Mouse (Mus musculus) kidney, embryonic 14.5 days (tissue): ENCODE measurements at regions not wholly inside any gene's neighbourhood (a gene's known extent, or its start where the extent isn't known, plus 50 kb on each side); places are given as distances from the start of the nearest gene placed in this dataset.

Experiments used
- ATAC-seq: fragments of 200-750 bp; cut with Nextera tagmentation; 2 replicates; pipeline ENCODE4 v1.8.0; 2017; ENCODE audit warnings: moderate number of reproducible peaks, mild to moderate bottlenecking, moderate TSS enrichment, moderate library complexity; ENCODE audit not compliant: low FRiP score, low TSS enrichment
- H3K27ac ChIP-seq: fragments of 300-500 bp; sonication (generic); 2 replicates; pipeline ENCODE4 v1.5.1; 2014; ENCODE audit warnings: low read depth, mild to moderate bottlenecking, low read length, moderate library complexity, mixed read lengths
- H3K27me3 ChIP-seq: fragments of 300-500 bp; sonication (generic); 2 replicates; pipeline ENCODE4 v1.6.1; 2014; ENCODE audit warnings: mild to moderate bottlenecking, low read length; ENCODE audit not compliant: control insufficient read depth, insufficient read depth
- H3K36me3 ChIP-seq: fragments of 300-500 bp; sonication (generic); 2 replicates; pipeline ENCODE4 v1.6.1; 2014; ENCODE audit warnings: low read length, mixed read lengths; ENCODE audit not compliant: control insufficient read depth, insufficient read depth
- H3K4me1 ChIP-seq: fragments of 300-500 bp; sonication (generic); 2 replicates; pipeline ENCODE4 v1.6.1; 2014; ENCODE audit warnings: low read length, mixed read lengths; ENCODE audit not compliant: control insufficient read depth, insufficient read depth
- H3K4me2 ChIP-seq: fragments of 300-500 bp; sonication (generic); replicated peaks from 2 replicates; pipeline ENCODE4 v1.6.1; 2014; ENCODE audit warnings: low read depth, mild to moderate bottlenecking, low read length
- H3K4me3 ChIP-seq: fragments of 300-500 bp; sonication (generic); 2 replicates; pipeline ENCODE4 v1.5.1; 2014; ENCODE audit warnings: mild to moderate bottlenecking, low read length
- H3K9ac ChIP-seq: fragments of 300-500 bp; sonication (generic); 2 replicates; pipeline ENCODE4 v1.6.1; 2014; ENCODE audit warnings: low read depth, mild to moderate bottlenecking, low read length, moderate library complexity
- H3K9me3 ChIP-seq: fragments of 300-500 bp; sonication (generic); 2 replicates; pipeline ENCODE4 v1.6.1; 2016; ENCODE audit warnings: low read length; ENCODE audit not compliant: control insufficient read depth
- WGBS: fragments of 180-500 bp; shearing (Covaris S2); extraction: QIAGEN DNeasy Blood & Tissue Kit; methylation state at CpG from one replicate; pipeline ENCODE4 v1.1.7; 2014; 5-methylcytosine and 5-hydroxymethylcytosine counted together

DNA sequence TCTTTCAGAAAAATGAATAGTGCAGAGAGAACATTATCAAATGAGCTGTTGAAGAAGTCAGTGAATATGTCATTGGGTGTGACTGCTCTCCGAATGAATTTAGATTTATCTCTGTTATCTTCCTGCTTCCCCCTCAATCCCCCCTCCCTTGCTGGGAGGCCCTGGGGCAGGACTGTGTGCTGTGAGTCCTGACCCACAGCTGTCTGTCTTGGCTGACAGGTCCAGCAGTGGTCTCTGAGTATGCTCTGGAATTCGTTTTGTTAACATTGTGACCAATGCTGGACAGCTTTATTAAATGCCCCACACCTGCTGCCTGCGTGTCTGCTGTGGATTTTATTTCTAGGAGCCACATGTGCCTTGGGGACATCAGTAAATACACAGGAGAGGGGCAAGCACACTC is 314.2 kb downstream of the Insc start:
- H3K27ac ChIP-seq, result no peak overlapping the region
- H3K9ac ChIP-seq, result no peak overlapping the region
- H3K4me2 ChIP-seq, result no peak overlapping the region
- no peaks in the 10 kb centered on the region for H3K27me3 ChIP-seq
- H3K9me3 ChIP-seq, result no peaks in the 10 kb centered on the region
- WGBS, result 18% methylated on average over 3 of the region's 3 CpGs
- no peaks in the 10 kb centered on the region for H3K36me3 ChIP-seq
- no peaks in the 10 kb centered on the region for H3K4me1 ChIP-seq
- H3K4me3 ChIP-seq, result no peak overlapping the region
- no peak for ATAC-seq

DNA sequence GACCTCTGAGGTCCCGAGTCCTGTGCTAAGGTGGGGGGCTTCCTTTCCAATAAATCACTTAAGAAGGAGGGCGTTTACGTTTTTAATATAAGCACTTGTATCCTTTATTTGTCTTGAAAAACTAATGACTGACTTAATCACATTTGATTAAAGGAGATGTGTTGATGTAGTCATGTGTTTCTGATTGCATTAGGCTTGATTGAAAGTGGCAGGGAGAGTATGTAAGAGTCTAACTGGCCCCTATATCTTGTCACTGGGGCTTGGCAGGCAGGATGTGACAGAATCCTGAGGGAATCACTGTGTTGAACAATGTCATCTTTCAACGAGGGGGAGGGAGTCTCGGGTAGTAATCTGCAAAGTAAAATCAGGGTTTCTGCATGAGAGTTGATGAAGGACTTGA is 316.7 kb downstream of the Insc start:
- Histone ChIP-seq H3K4me1 (no peaks in the 10 kb centered on the region), H3K36me3 (no peaks in the 10 kb centered on the region), H3K9me3 (no peaks in the 10 kb centered on the region), H3K9ac (no peak overlapping the region), H3K27ac (no peak overlapping the region), H3K4me2 (no peak overlapping the region), H3K4me3 (no peak overlapping the region), H3K27me3 (no peaks in the 10 kb centered on the region)
- 54% methylated on average over 5 of the region's 5 CpGs for WGBS
- no peak for ATAC-seq

DNA sequence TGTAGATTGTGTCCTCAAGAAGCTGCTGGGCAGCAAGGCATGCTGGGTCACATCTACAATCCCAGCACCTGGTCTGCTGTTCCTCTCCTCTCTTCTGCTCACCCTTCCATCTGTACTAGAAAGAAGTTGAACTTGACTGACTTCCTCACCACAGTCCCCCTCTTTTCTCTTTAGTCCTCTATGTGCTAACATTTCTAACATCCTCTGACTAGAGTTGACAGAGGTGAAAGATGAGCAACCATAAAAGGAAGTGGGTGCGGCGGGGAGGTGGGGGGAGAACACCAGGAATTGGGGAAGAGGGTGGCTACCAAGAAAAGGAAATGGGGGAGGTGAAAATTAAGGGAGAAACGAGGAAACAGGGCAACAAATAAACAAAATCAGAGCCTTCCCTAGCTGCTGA is 319.3 kb downstream of the Insc start:
- 45% methylated on average over 3 of the region's 3 CpGs for WGBS
- H3K4me3 ChIP-seq, result no peak overlapping the region
- H3K27me3 ChIP-seq, result no peaks in the 10 kb centered on the region
- no peak overlapping the region for H3K9ac ChIP-seq
- no peaks in the 10 kb centered on the region for H3K4me1 ChIP-seq
- H3K36me3 ChIP-seq, result no peaks in the 10 kb centered on the region
- H3K27ac ChIP-seq, result no peak overlapping the region
- H3K9me3 ChIP-seq, result no peaks in the 10 kb centered on the region
- H3K4me2 ChIP-seq, result no peak overlapping the region
- ATAC-seq, result no peak

DNA sequence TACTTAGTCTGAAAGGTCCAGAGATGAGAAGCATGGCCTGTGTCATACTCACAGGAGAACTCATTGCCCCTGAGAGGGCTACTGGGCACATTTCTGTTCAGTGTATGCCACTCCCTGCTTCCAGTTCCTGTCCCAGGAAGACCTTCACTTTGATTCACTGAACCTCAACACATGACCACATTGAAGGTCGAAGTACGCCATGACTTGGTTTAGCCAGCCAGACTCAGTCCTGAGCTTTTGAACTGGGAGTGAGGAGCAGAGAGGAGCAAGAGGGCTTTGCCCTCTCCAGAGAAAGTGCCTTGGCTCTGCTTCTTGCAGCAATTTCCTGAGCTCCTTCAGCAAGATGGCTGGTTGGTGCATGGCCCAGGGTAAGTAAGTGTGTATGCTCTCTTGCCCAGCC is 324.1 kb downstream of the Insc start:
- no peak overlapping the region for H3K4me2 ChIP-seq
- H3K36me3 ChIP-seq, result no peaks in the 10 kb centered on the region
- H3K27me3 ChIP-seq, result no peaks in the 10 kb centered on the region
- no peak for ATAC-seq
- no peaks in the 10 kb centered on the region for H3K4me1 ChIP-seq
- no peak overlapping the region for H3K27ac ChIP-seq
- no peak overlapping the region for H3K4me3 ChIP-seq
- 83% methylated on average over 2 of the region's 2 CpGs for WGBS
- H3K9me3 ChIP-seq, result no peaks in the 10 kb centered on the region
- no peak overlapping the region for H3K9ac ChIP-seq

DNA sequence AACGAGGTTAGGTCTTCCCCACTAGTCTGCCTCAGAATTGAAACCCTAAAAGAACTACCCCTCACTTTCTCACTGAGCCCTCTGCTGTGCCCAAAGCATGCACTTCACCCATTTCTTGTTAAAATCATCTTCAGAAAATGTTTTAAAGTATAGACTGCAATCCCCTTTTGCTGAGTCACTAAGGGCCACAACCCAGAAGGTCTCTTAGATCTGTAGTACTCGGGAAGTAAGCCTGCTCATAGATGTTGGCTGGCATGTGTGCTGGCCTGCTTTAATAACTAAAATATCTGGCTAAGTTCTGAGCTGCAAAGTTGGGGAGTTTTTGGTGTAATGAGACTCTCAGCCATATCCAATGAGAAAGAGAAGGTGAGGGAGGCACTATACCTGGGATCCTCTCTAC is 329.9 kb downstream of the Insc start:
- H3K4me3 ChIP-seq, result no peak overlapping the region
- no peak overlapping the region for H3K27ac ChIP-seq
- no peak overlapping the region for H3K9ac ChIP-seq
- no peaks in the 10 kb centered on the region for H3K4me1 ChIP-seq
- no peak overlapping the region for H3K4me2 ChIP-seq
- H3K27me3 ChIP-seq, result no peaks in the 10 kb centered on the region
- ATAC-seq, result no peak
- WGBS, result 84% methylated on average over 2 of the region's 2 CpGs
- no peaks in the 10 kb centered on the region for H3K36me3 ChIP-seq
- H3K9me3 ChIP-seq, result no peaks in the 10 kb centered on the region

DNA sequence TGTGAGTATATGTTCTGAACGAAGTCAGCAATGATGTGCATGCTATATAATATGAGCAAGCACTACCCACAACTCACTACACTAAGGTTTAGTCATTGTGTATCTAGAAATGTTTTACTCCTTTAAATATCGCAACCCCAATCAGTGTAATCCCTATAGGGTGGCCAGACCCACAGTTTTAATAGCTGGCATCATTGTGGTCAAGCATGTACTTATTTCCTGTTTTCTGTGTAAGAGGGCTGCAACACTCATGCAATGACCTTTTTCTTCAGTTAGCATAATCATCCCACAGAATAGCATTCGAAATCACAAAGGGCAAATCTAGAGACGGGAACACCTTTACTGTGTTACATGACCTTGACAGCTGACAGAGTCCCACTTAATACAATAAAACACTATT is 333.3 kb downstream of the Insc start:
- H3K27ac ChIP-seq, result no peak overlapping the region
- no peaks in the 10 kb centered on the region for H3K36me3 ChIP-seq
- 87% methylated on average over 4 of the region's 4 CpGs for WGBS
- H3K4me2 ChIP-seq, result no peak overlapping the region
- no peaks in the 10 kb centered on the region for H3K9me3 ChIP-seq
- H3K27me3 ChIP-seq, result no peaks in the 10 kb centered on the region
- no peaks in the 10 kb centered on the region for H3K4me1 ChIP-seq
- H3K9ac ChIP-seq, result no peak overlapping the region
- ATAC-seq, result no peak
- no peak overlapping the region for H3K4me3 ChIP-seq

DNA sequence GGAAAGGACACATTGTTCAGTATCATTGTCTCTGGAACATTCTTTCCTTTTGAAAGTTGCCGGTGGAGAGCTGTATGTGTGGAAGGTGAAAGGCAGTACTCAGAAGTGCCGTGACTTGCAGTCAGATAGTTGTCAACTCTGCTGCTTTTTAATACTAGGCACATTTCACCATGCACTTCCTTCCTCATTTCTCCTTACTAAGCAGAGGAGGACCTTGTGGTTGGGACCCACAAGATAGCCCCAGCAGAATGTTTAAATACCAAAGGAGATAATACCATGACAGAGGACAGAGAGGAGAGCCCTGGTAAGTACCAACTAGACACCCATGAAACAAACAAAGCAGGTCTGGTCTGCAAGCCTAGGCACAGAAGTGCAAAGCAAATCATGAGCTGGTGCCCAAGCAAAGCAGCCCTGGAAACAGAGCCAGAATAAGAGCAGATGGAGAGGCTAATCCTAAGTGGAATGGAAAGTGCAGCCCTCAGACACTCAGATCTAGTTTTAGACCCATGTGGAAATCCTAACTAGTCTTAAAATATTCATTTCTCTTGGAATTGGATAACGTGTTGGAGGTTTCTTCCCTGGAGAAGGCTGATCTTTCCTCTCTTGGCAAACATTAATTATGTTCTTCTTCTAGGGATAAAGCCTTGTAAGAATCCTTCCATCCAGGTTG is 341.4 kb downstream of the Insc start:
- H3K9me3 ChIP-seq, result no peaks in the 10 kb centered on the region
- H3K27ac ChIP-seq, result no peak overlapping the region
- no peaks in the 10 kb centered on the region for H3K4me1 ChIP-seq
- 84% methylated on average over 3 of the region's 3 CpGs for WGBS
- H3K36me3 ChIP-seq, result no peaks in the 10 kb centered on the region
- H3K9ac ChIP-seq, result no peak overlapping the region
- H3K4me2 ChIP-seq, result no peak overlapping the region
- no peaks in the 10 kb centered on the region for H3K27me3 ChIP-seq
- H3K4me3 ChIP-seq, result no peak overlapping the region
- ATAC-seq, result no peak

DNA sequence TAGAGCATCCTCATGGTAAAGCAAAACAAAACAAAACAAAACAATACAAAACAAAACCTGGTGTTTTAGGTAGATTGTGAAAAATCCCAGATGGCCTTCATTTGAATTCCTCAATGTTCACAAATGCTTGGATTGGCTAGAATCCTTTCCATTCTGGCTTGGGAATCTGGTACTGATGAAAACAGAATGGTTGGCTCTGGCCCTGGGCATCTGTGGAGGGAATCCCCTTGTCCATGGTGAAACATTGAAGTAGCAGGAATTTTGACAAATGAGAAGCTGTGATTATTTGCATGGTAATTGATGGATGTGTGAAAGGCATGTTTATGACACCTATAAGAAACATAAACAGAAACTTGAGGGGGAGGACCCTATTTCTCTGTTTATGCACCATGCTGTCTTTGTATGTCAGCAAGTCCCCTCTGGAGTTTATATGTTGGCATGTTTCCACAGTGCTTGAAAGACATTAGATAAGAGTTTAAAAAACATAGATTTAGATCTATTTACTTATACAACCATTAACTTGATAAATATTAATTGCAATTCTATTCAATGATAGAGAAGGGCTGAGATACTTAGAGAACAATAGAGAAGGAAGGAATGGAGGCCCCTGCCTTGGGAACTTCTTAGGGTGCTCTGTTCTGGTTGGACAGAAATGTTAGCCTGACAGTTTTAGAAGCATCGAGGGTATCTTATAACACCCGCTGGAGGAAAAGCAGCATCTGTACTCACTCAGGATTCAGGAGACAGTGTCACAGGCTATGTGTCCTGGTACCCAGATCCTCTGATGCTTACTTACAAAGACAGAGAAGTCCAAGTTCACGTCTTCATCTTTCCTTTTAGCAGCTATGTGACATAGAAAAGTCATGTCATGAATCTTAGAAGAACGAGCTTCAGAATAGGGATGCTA is 343.3 kb downstream of the Insc start:
- Histone ChIP-seq H3K9me3 (no peaks in the 10 kb centered on the region), H3K36me3 (no peaks in the 10 kb centered on the region), H3K27ac (no peak overlapping the region), H3K27me3 (no peaks in the 10 kb centered on the region), H3K4me2 (no peak overlapping the region), H3K4me1 (no peaks in the 10 kb centered on the region), H3K9ac (no peak overlapping the region), H3K4me3 (no peak overlapping the region)
- WGBS, result 32% methylated on average over 4 of the region's 4 CpGs
- no peak for ATAC-seq

DNA sequence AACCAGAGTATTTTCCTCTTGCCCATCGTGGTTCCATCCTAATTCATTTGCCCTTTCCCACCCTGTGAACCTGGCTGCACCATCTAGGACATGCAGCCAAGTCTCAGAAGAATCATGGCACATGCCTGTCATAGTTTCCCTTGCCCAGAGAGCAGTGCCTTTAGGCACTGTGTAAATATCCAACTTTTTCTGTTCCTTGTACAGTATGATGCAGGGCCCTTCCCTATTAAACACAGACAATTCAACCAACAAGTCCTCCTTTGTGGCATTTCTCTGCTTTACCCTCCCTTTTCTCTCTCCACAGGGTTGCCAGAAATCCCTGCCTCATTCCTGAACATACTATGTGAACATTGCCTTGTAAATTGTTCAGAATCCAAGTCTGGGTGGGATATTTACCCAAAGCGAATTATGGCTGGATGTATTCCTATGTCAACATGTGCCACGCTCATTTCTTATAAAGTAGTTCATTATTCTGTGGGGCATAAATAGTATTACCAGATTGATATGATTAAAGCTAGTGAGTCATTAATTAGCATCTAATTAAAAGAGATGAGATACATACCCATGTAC is 349.1 kb downstream of the Insc start:
- Histone ChIP-seq H3K36me3 (no peaks in the 10 kb centered on the region), H3K9me3 (no peaks in the 10 kb centered on the region), H3K4me1 (no peaks in the 10 kb centered on the region), H3K27ac (no peak overlapping the region), H3K4me2 (no peak overlapping the region), H3K9ac (no peak overlapping the region), H3K4me3 (no peak overlapping the region), H3K27me3 (no peaks in the 10 kb centered on the region)
- WGBS, result 77% methylated on average over 3 of the region's 3 CpGs
- no peak for ATAC-seq
